Mouse (Mus musculus): ENCODE measurements around the gene Gm20883.
"Not testable (repeated sequence)": the region's sequence is repeated elsewhere in the genome, so short reads cannot be mapped to it uniquely, and the experiment has no call there.

The Gm20883 gene

DNA sequence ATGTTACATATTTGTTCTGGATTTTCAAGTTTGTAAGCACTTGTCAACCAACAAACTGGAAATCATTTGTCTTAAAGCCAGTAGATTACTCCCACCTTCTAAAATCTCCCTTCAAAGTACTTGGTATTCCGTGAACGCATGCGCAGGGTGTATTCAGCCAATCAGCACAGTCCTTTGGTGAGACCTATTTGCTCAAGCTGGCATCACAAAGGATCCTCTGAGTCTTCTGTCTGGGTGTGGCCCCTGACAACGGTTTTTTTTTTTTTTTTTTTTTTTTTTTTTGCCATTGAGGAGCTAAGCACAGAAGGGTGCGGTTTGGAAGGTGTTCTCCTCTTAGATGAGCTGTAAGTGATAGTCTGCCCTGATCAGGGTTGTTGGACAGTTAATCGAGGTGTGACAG is at the start of gene Gm20883:
TSS of gene Gm20883 (plus strand) at position 301 of the 400 bp plus-strand sequence.
- not testable (repeated sequence) for DNase-seq
